Mouse (Mus musculus) ES-E14 (cell line): ENCODE measurements at regions not wholly inside any gene's neighbourhood (a gene's known extent, or its start where the extent isn't known, plus 50 kb on each side); places are given as distances from the start of the nearest gene placed in this dataset.
"Not testable (repeated sequence)": the region's sequence is repeated elsewhere in the genome, so short reads cannot be mapped to it uniquely, and the experiment has no call there.

Experiments
- CHD2 ChIP-seq: IDR thresholded peaks from 2 replicates; pipeline ENCODE4 v1.6.1; 2014; ENCODE audit warnings: mild to moderate bottlenecking, low read depth, low read length, inconsistent platforms
- HCFC1 ChIP-seq: IDR thresholded peaks from 2 replicates; pipeline ENCODE4 v1.6.1; 2012; ENCODE audit warnings: low read length, inconsistent platforms, borderline replicate concordance; ENCODE audit not compliant: insufficient read depth
- ZNF384 ChIP-seq: IDR thresholded peaks from 2 replicates; pipeline ENCODE4 v1.6.1; 2012; ENCODE audit warnings: low read depth, low read length, inconsistent platforms

DNA sequence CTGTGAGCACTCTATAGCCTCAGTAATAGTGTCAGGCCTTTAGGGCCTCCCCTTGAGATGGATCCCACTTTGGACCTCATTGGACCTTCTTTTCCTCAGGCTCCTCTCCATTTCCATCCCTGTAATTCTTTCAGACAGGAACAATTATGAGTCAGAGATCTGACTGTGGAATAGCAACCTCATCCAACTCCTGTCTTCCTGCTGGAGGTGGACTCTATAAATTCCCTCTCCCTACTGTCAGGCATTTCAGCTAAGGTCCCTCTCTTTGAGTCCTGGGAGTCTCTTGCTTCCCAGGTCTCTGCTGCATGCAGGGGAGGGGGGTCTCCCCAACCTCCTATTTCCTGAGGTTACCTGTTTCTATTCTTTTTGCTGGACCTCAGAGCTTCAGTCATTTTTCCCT, 168.1 kb downstream of the Car8 start:
- TF ChIP-seq ZNF384, CHD2, HCFC1: not testable (repeated sequence)
